Mouse (Mus musculus) E14TG2a.4 (cell line): Measurements from ENCODE around the gene Dguok.

Source experiments
- CTCF ChIP-seq: conservative IDR thresholded peaks from 2 replicates; pipeline ENCODE4 v1.5.1; 2014; ENCODE audit warnings: low read length
- NANOG ChIP-seq: IDR thresholded peaks from 2 replicates; pipeline ENCODE4 v1.6.1; 2014; ENCODE audit warnings: borderline replicate concordance, low read length, mixed read lengths
- POU5F1 ChIP-seq: IDR thresholded peaks from 2 replicates; pipeline ENCODE4 v1.6.1; 2014; ENCODE audit warnings: low read length, borderline replicate concordance

GRCm38 (mm10) chr6:83496009-83496752 is 10.6 kb downstream of the Dguok start:
- no peak for TF ChIP-seq CTCF
- no peak for TF ChIP-seq NANOG
- TF ChIP-seq POU5F1, result no peak
